8 mouse cellular contexts compared by ENCODE assay signal in the genomic region with DNA sequence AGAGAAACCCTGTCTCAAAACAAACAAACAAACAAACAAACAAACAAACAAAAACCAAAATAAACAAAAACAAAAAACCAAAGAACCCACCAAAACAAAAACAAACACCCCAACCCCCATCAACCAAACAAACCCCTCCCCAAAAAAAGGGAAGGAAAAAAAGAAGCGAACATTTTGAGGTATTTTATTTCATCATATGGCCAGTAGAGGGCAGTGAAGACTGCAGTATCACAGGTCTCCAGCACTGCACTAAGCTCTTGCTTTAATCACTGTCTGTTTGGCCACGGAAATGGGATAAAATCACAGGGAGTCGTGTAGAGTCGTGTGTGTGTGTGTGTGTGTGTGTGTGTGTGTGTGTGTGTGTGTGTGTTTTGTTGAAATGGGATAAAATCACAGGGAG. TPM values are rescaled to one million over a fixed set of nuclear protein-coding genes. Genes with fewer than 3 reads are reported as not detected.
A peak's percentile ranks its signal among the peaks of the same experiment; 100 is the strongest.
DNase-seq lines count a peak whose midpoint lies in the region; ATAC-seq lines count a peak whose summit lies in the region.

No protein-coding gene starts in this region.

- H3K9me3 ChIP-seq in neural tube, embryonic 11.5 days (ENCODE audit: control insufficient read depth, low read length), result no peaks in the 10 kb centered on the region
- no peaks in the 10 kb centered on the region for H3K9me3 ChIP-seq in neural tube, embryonic 15.5 days (replicated peaks)

- intact Hi-C loops in heart, postnatal 25 days (cut with DNase I), result no loop called here

- no peaks in the 10 kb centered on the region for H3K27me3 ChIP-seq in neural tube, embryonic 11.5 days (ENCODE audit: control insufficient read depth, insufficient read depth, low read length)
- no peaks in the 10 kb centered on the region for H3K27me3 ChIP-seq in neural tube, embryonic 15.5 days (replicated peaks)

- no peak overlapping the region for H3K4me3 ChIP-seq in neural tube, embryonic 11.5 days (ENCODE audit: low read depth, low read length)
- no peak overlapping the region for H3K4me3 ChIP-seq in neural tube, embryonic 15.5 days (replicated peaks)

- no peaks in the 10 kb centered on the region; the same call in 1 of the 2 replicates for H3K36me3 ChIP-seq in neural tube, embryonic 11.5 days (ENCODE audit: control insufficient read depth, insufficient read depth, low read length)
- 0 out of 2 replicates have a peak, but pooled peaks cover 3% of the 10 kb centered on the region for H3K36me3 ChIP-seq in neural tube, embryonic 15.5 days

- H3K4me2 ChIP-seq in neural tube, embryonic 11.5 days (ENCODE audit: low read depth), result no peak overlapping the region
- H3K4me2 ChIP-seq in neural tube, embryonic 15.5 days, result no peak overlapping the region

- H3K9ac ChIP-seq in neural tube, embryonic 11.5 days (ENCODE audit: low read length), result no peak overlapping the region
- H3K9ac ChIP-seq in neural tube, embryonic 15.5 days (replicated peaks), result no peak overlapping the region

- H3K27ac ChIP-seq in neural tube, embryonic 11.5 days (ENCODE audit: low read depth, low read length), result no peak overlapping the region
- H3K27ac ChIP-seq in neural tube, embryonic 15.5 days (replicated peaks), result no peak overlapping the region

- no peaks in the 10 kb centered on the region for H3K4me1 ChIP-seq in neural tube, embryonic 11.5 days (ENCODE audit: control insufficient read depth, insufficient read depth, low read length)
- peaks cover 5% of the 10 kb centered on the region; the same call in 1 of the 2 replicates for H3K4me1 ChIP-seq in neural tube, embryonic 15.5 days

- 13% methylated on average over 4 of the region's 4 CpGs for WGBS in neural tube, embryonic 11.5 days
- WGBS in neural tube, embryonic 15.5 days, result 2% methylated on average over 4 of the region's 4 CpGs

- peak; percentile 23 for DNase-seq in gastrocnemius, adult 18-20 months (ENCODE audit: low spot score)
- DNase-seq in gastrocnemius, adult 8-10 months (ENCODE audit: low spot score in 2 of 2), result no peak
- peak; percentile 25 for DNase-seq in neural tube, embryonic 11.5 days (ENCODE audit: low spot score)
- peak; percentile 36 for DNase-seq in c-Kit-positive CD71-negative TER-119-negative erythroid progenitor cells, embryonic 14.5 days (ENCODE audit: low read depth)
- DNase-seq in layer of hippocampus, adult 8-10 months (ENCODE audit: low spot score in 2 of 2), result no peak
- DNase-seq in heart, postnatal 25 days (ENCODE audit: low spot score), result no peak

- no peak for ATAC-seq in neural tube, embryonic 11.5 days (ENCODE audit: insufficient read depth, low FRiP score, low TSS enrichment)
- no peak for ATAC-seq in neural tube, embryonic 15.5 days (ENCODE audit: low FRiP score)
- ATAC-seq in megakaryocyte progenitor cell, adult 5-6 weeks (replicated peaks; ENCODE audit: poor library complexity), result peak; percentile 59

RNA-seq across cellular contexts. Expression of gene Tango6, which starts 4.6 kb away (rescaled TPM):
- 10 to 100 TPM; 10.5 to 10.8 TPM for total RNA-seq in gastrocnemius, adult 18-20 months (2021)
- total RNA-seq in gastrocnemius, adult 8-10 months (2022), result 10 to 100 TPM; 10.6 to 11.9 (median 11.5) TPM
- 7.8 and 9.0 TPM in 2 replicates for polyA plus RNA-seq in neural tube, embryonic 11.5 days (2014; fragmentation: Nextera tagmentation; extraction: Ambion mirVana)
- 6.2 and 6.8 TPM in 2 replicates for polyA plus RNA-seq in neural tube, embryonic 15.5 days (2015; fragmentation: Nextera tagmentation; extraction: Ambion mirVana)
- total RNA-seq in megakaryocyte progenitor cell, adult 5-6 weeks (2015), result 6.4 and 8.0 TPM in 2 replicates
- 5.6 and 5.7 TPM in 2 replicates for total RNA-seq in megakaryocyte progenitor cell, adult 5-6 weeks (2017)
- total RNA-seq in layer of hippocampus, adult 8-10 months (2022), result 1 to 10 TPM; 6.4 to 7.3 (median 7.0) TPM
- total RNA-seq in heart, postnatal 25 days (2021), result 10 to 100 TPM in 1 of 2 experiments, 1 to 10 TPM in 1; 10.0 TPM

Comparison
In these comparisons a context has a peak if more than half of its experiments do, and no peak if none do; other contexts are left out.
1. DNase-seq: peak in gastrocnemius, adult 18-20 months (single experiment), neural tube, embryonic 11.5 days (single experiment) and c-Kit-positive CD71-negative TER-119-negative erythroid progenitor cells, embryonic 14.5 days (single experiment); none in gastrocnemius, adult 8-10 months (0 of 2), layer of hippocampus, adult 8-10 months (0 of 2) and heart, postnatal 25 days (single experiment).